Mouse (Mus musculus) spleen, adult 2 months (tissue): ENCODE data around the gene Necap1. TPM values are rescaled to one million over a fixed set of nuclear protein-coding genes. Genes with fewer than 3 reads are reported as not detected.

Experiments
- DNase-seq, 2 experiments: peaks; one replicate each; pipeline versions ENCODE4 v3.0.0 to v3.0.0-alpha.2; 2012 to 2021; ENCODE audit warnings: low spot score in 2 of 2, low read depth in 1 of 2
- H3K27ac ChIP-seq: fragments of 200-500 bp; 2 replicates; pipeline ENCODE4 v1.5.1; 2012; ENCODE audit warnings: low read length, inconsistent platforms; ENCODE audit not compliant: insufficient read depth
- H3K27me3 ChIP-seq: fragments of 200-500 bp; 2 replicates; pipeline ENCODE4 v1.6.1; 2012; ENCODE audit warnings: mild to moderate bottlenecking, moderate library complexity, low read length, inconsistent platforms; ENCODE audit not compliant: control insufficient read depth, insufficient read depth
- H3K36me3 ChIP-seq: fragments of 200-500 bp; 2 replicates; pipeline ENCODE4 v1.6.1; 2012; ENCODE audit warnings: mild to moderate bottlenecking, low read length, inconsistent platforms; ENCODE audit not compliant: control insufficient read depth, insufficient read depth
- H3K4me1 ChIP-seq: fragments of 200-500 bp; 2 replicates; pipeline ENCODE4 v1.6.1; 2011; ENCODE audit warnings: inconsistent platforms; ENCODE audit not compliant: control insufficient read depth, insufficient read depth, insufficient read length
- H3K4me3 ChIP-seq: fragments of 200-500 bp; 2 replicates; pipeline ENCODE4 v1.5.1; 2011; ENCODE audit warnings: mild to moderate bottlenecking, inconsistent platforms; ENCODE audit not compliant: insufficient read depth, insufficient read length; ENCODE audit errors: extremely low read depth
- CTCF ChIP-seq: fragments of 200-500 bp; IDR thresholded peaks from 2 replicates; pipeline ENCODE4 v1.5.1; 2011; ENCODE audit warnings: mild to moderate bottlenecking, inconsistent platforms; ENCODE audit not compliant: insufficient read depth, insufficient read length, insufficient replicate concordance; ENCODE audit errors: extremely low read depth
- POLR2A ChIP-seq: fragments of 200-500 bp; IDR thresholded peaks from 2 replicates; pipeline ENCODE4 v1.6.1; 2011; ENCODE audit warnings: low read depth, low read length, inconsistent platforms
- WGBS: fragments of 180-500 bp; shearing (Covaris S2); methylation state at CpG from one replicate; pipeline ENCODE4 v1.1.7; 2018; 5-methylcytosine and 5-hydroxymethylcytosine counted together
- polyA plus RNA-seq: library from polyadenylated mRNA; depleted of rRNA; stranded (reverse); fragments of >200 nt; gene quantifications from 2 replicates; pipeline ENCODE4 v1.2.3, GENCODE M21; 2012; rRNA removed

Necap1 gene
- polyA plus RNA-seq, 1 experiment = 7.4 TPM

- WGBS = 63% methylated on average over 3 of the region's 3 CpGs
- TF ChIP-seq CTCF = no peak
- TF ChIP-seq POLR2A = no peak
- Histone ChIP-seq H3K27ac (no peak overlapping the region), H3K36me3 (no peaks in the 10 kb centered on the region), H3K4me3 (no peak overlapping the region), H3K27me3 (no peaks in the 10 kb centered on the region), H3K4me1 (no peaks in the 10 kb centered on the region)
- DNase-seq = no peak
Observed at GRCm38 (mm10) chr6:122934845-122935244, 60.6 kb downstream of the Necap1 start.

Other genes with a start within 250 kb of the Necap1 start
- not detected in 2 replicates for gene Dppa3, start 248.1 kb upstream of the Necap1 start, polyA plus RNA-seq
- gene Nanog, start 167.0 kb upstream of the Necap1 start, polyA plus RNA-seq = not detected in 2 replicates
- gene Slc2a3, start 72.8 kb upstream of the Necap1 start, polyA plus RNA-seq = 17.8 and 18.5 TPM in 2 replicates
- 14.8 and 16.7 TPM in 2 replicates for gene Foxj2, start 54.6 kb upstream of the Necap1 start, polyA plus RNA-seq
- gene C3ar1, start 18.3 kb upstream of the Necap1 start, polyA plus RNA-seq = 0.33 and 0.45 TPM in 2 replicates
- 6.8 and 9.3 TPM in 2 replicates for gene Clec4a1, start 47.4 kb downstream of the Necap1 start, polyA plus RNA-seq
- 2.7 and 3.5 TPM in 2 replicates for gene Clec4a3, start 78.0 kb downstream of the Necap1 start, polyA plus RNA-seq
- 0.66 and 0.81 TPM in 2 replicates for gene Clec4a4, start 115.9 kb downstream of the Necap1 start, polyA plus RNA-seq
- 1.3 and 2.2 TPM in 2 replicates for gene Clec4b1, start 175.5 kb downstream of the Necap1 start, polyA plus RNA-seq
- 2.9 and 5.9 TPM in 2 replicates for gene Clec4a2, start 232.0 kb downstream of the Necap1 start, polyA plus RNA-seq